Mouse (Mus musculus) lung, adult 2 months (tissue): Measurements from ENCODE around the gene Ripor2.

Experiments
- CTCF ChIP-seq: fragments of 200-500 bp; IDR thresholded peaks from 2 replicates; pipeline ENCODE4 v1.5.1; 2011; ENCODE audit warnings: mild to moderate bottlenecking, low read length, control low read depth; ENCODE audit not compliant: insufficient read depth
- POLR2A ChIP-seq: fragments of 200-500 bp; IDR thresholded peaks from 2 replicates; pipeline ENCODE4 v1.6.1; 2011; ENCODE audit warnings: low read depth, mild to moderate bottlenecking, control low read depth, low read length, borderline replicate concordance; ENCODE audit errors: extremely low read depth

DNA sequence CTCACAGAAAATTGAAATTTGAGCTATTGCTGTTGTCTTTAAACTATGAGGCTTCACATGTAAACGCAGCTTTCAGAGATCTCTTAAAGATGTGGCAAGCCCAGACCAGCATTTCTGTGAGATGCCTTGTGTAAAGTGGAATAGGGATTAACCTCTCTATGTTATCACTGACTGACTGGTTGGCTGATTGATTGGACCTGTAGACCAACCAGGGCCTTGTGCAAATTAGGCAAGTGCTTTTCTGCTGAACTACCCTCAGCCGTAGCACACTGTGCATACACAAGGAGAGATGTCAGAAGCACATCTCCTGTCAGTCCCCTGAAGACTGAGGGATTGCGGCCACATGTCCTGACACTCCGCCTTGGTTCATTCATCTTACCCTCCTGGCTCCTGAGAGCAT, 29.9 kb upstream of the Ripor2 start:
- TF ChIP-seq CTCF (no peak), POLR2A (no peak)
